ENCODE assay signal across 15 mouse cellular contexts in the genomic region with DNA sequence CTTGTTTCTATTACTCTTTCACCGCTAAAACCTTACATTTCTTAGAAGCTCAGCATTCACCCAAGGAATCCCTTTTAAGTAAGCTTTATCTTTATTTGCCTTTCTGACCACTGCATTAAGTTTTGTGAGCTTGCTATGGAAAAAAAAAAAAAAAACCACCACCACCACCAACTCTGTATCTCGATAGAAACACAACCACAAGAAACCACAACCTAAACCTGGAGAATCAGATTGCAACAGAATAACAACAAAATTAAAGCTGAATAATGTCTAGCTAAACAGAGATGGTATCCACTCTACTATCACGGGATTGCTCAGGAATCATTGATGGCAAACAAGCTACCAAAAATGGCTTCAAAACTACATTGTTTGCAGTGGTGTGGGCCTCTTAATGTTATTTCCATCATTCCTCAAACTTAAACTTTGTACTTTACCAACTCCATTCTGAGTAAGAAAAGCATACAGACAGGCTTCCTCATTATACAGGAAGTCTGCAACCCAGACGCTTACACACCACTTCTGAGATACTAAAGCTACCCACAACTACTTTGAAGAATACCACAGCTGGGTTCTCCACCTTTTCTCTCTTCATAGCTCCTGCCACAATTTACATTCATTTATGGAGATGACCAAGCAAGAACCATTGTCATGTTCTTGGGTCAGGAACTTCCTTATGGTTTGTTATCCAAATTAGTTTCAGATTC.
DNase-seq lines count a peak whose midpoint lies in the region; ATAC-seq lines count a peak whose summit lies in the region.
"Had no signal": no experiment of that assay in that cellular context is flagged by ENCODE, and none has a peak within 500 bp of the region (broad histone marks: within the 10 kb centered on the region; RNA-seq: fewer than 3 reads in every experiment).

No protein-coding gene starts in this region.

- DNase-seq in CD4-positive helper T cell, adult 2 months (ENCODE audit: low read depth, low spot score), result peak; percentile 2
- DNase-seq in R1 (ENCODE audit: low read depth, low spot score), result peak; percentile 6
- peak; percentile 6 for DNase-seq in naive thymus-derived CD4-positive, alpha-beta T cell, adult 2 months (ENCODE audit: low read depth)
- DNase-seq in gastrocnemius, postnatal 14 days, result no peak
- DNase-seq in cerebellum, adult 18-20 months, result no peak
- no peak for DNase-seq in ovary, postnatal 10 days (ENCODE audit: low spot score)
- DNase-seq: adrenal gland, adult 8-10 months; cerebellum, adult 11 months; cerebellum, adult 9-10 months; cerebellum, postnatal 25 days; gastrocnemius, postnatal 10 days had no signal

- intact Hi-C loops in gastrocnemius, postnatal 14 days (cut with DNase I; ENCODE audit: low total_unique reads), result no loop called here

- 0 out of 2 replicates have a peak, but pooled peaks have one; percentile 47 for ATAC-seq in megakaryocyte, adult 5-6 weeks (ENCODE audit: poor library complexity, severe bottlenecking)
- ATAC-seq: CD4-positive, CD25-positive, alpha-beta regulatory T cell, adult 4 months; hindbrain, embryonic 16.5 days; inflammation-experienced regulatory T-cells, adult 6 months had no signal

Comparison
In these comparisons a context has a peak if more than half of its experiments do, and no peak if none do; other contexts are left out.
1. DNase-seq: peak in CD4-positive helper T cell, adult 2 months (single experiment), R1 (single experiment) and naive thymus-derived CD4-positive, alpha-beta T cell, adult 2 months (single experiment); none in gastrocnemius, postnatal 14 days (single experiment), cerebellum, adult 18-20 months (0 of 2) and ovary, postnatal 10 days (single experiment).